Mouse (Mus musculus) heart, adult 2 months (tissue): ENCODE results near the gene Ints4. TPM values are rescaled to one million over a fixed set of nuclear protein-coding genes. Genes with fewer than 3 reads are reported as not detected.
"Not testable (repeated sequence)": the region's sequence is repeated elsewhere in the genome, so short reads cannot be mapped to it uniquely, and the experiment has no call there.

Experiments
- DNase-seq, 2 experiments: peaks; one replicate each; pipeline ENCODE4 v3.0.0; 2021
- H3K27ac ChIP-seq: fragments of 200-600 bp; 2 replicates; pipeline ENCODE4 v1.8.1; 2022
- H3K27me3 ChIP-seq: fragments of 200-500 bp; 2 replicates; pipeline ENCODE4 v1.6.1; 2012; ENCODE audit warnings: mild to moderate bottlenecking, low read length, inconsistent platforms, mixed read lengths; ENCODE audit not compliant: control insufficient read depth, insufficient read depth
- H3K36me3 ChIP-seq: fragments of 200-500 bp; 2 replicates; pipeline ENCODE4 v1.6.1; 2012; ENCODE audit warnings: low read length, inconsistent platforms; ENCODE audit not compliant: control insufficient read depth, insufficient read depth
- H3K4me1 ChIP-seq: fragments of 200-500 bp; 2 replicates; pipeline ENCODE4 v1.6.1; 2011; ENCODE audit warnings: low read length; ENCODE audit not compliant: control insufficient read depth, insufficient read depth
- H3K4me3 ChIP-seq: fragments of 200-600 bp; 2 replicates; pipeline ENCODE4 v1.8.1; 2022
- H3K79me2 ChIP-seq: fragments of 200-500 bp; replicated peaks from 2 replicates; pipeline ENCODE4 v1.6.1; 2012; ENCODE audit warnings: mild to moderate bottlenecking, inconsistent platforms, low read length, moderate library complexity, mixed read lengths; ENCODE audit not compliant: control insufficient read depth, insufficient read depth
- H3K9ac ChIP-seq: fragments of 200-500 bp; 2 replicates; pipeline ENCODE4 v1.6.1; 2012; ENCODE audit warnings: low read depth, mild to moderate bottlenecking, control low read depth, inconsistent platforms, low read length, mixed read lengths
- CTCF ChIP-seq: fragments of 200-600 bp; IDR thresholded peaks from 2 replicates; pipeline ENCODE4 v1.8.1; 2022; ENCODE audit warnings: antibody characterized with exemption, mild to moderate bottlenecking, moderate library complexity
- EP300 ChIP-seq: fragments of 200-500 bp; IDR thresholded peaks from 2 replicates; pipeline ENCODE4 v1.6.1; 2011; ENCODE audit warnings: low read depth, low read length, control low read depth; ENCODE audit not compliant: insufficient read depth
- POLR2A ChIP-seq: fragments of 200-500 bp; IDR thresholded peaks from 2 replicates; pipeline ENCODE4 v1.6.1; 2011; ENCODE audit warnings: mild to moderate bottlenecking, low read depth, low read length, control low read depth; ENCODE audit not compliant: insufficient read depth
- WGBS: fragments of 180-500 bp; shearing (Covaris S2); methylation state at CpG from one replicate; pipeline ENCODE4 v1.1.7; 2018; 5-methylcytosine and 5-hydroxymethylcytosine counted together
- intact Hi-C: fragments of 180-260 bp; cut with DNase I; formaldehyde crosslinking; loops from one replicate; pipeline ENCODE4 v1.15.1; 2025
- long read RNA-seq: library from polyadenylated mRNA; stranded (forward); transcript quantifications from one replicate; pipeline ENCODE4 v2.0.0, GENCODE M21; 2021
- polyA plus RNA-seq: library from polyadenylated mRNA; depleted of rRNA; stranded (reverse); fragments of >200 nt; gene quantifications from 2 replicates; pipeline ENCODE4 v1.2.3, GENCODE M21; 2012; rRNA removed
- total RNA-seq, 2 experiments: library from RNA; stranded (reverse); gene quantifications; 2 replicates each; pipeline ENCODE4 v1.2.3; 2021

Gene Ints4
- total RNA-seq (10 to 100 TPM; 55.8 to 61.5 TPM), polyA plus RNA-seq (65.3 and 88.3 TPM in 2 replicates)
- long read RNA-seq, transcript Ints4-201 (23 exons, 3,240 nt): major isoform, 18 of 41 reads
- long read RNA-seq, partial matches to known transcripts: 7 of 41 reads
- long read RNA-seq, other reads (novel, unspliced or antisense): 16 of 41 reads

DNA sequence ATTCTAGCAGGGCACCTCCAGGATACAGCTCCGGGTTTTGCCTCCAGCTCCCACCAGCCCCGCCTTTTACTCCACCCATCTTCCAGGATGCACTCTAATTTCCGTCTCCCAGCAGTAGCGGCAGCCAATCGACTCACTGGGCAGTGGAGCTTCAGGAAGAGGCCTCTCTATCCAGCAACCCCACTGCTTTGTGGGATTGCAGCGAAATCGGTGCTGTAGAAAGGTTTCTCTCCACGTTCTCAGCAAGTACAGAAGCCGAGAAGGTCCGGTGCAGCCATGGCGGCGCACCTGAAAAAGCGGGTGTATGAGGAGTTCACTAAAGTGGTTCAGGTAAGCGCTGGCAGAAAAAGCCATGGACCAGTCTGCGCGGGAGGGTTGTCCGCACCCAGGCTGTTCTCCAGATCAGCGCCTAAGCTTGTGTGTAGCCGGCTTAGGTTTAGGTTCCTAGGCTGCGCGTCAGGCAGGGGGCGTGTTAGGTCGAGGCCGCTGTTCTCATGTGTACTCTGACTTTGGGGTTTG lies at the start of gene Ints4:
Gene Ints4 (plus strand): TSS at position 136 of the 519 bp plus-strand sequence.
- TF ChIP-seq CTCF: peak; percentile 51
- peak; percentile 69; the same call in 1 of the 2 replicates for TF ChIP-seq EP300
- peak; percentile 82 for TF ChIP-seq POLR2A
- under 1% methylated on average over 24 of the region's 24 CpGs for WGBS
- intact Hi-C loops: loop anchor here (1.0 to 5.0 kb wide), 4 partner anchors 54 to 215 kb away; partner anchors contain the start of genes Aamdc, Alg8, Clns1a and Rsf1

DNA sequence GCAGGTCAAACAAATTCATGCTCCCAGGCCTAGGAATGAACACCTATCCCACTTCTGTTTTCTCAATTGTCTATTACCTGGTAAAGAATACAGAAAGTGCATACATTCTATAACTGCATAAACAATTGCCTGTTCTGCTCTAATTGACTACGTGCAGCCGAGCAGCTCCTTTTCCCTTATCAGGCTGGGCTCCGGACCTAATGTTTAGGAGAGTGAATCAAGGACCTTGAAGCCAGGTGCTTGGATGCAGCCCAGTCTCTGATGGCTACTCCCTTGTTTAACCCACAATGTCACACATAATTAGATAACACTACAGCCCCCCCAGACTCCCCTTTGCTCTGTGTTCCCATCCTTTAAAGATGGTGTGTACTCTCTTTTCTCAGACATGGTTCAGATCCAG lies 47.2 kb upstream of the Ints4 start:
- H3K27me3 ChIP-seq, H3K4me3 ChIP-seq, H3K4me1 ChIP-seq, H3K36me3 ChIP-seq, H3K79me2 ChIP-seq, DNase-seq, H3K27ac ChIP-seq, intact Hi-C loops, H3K9ac ChIP-seq: not testable (repeated sequence)
- WGBS: 61% methylated on average over 3 of the region's 3 CpGs

More for the DNA sequence above, at the start of gene Ints4:
- Histone ChIP-seq H3K27ac (peak within 1 kb of the TSS; percentile 81), H3K79me2 (0 out of 2 replicates have a peak, but pooled peaks cover 1% of the 10 kb centered on the region), H3K9ac (peak within 1 kb of the TSS; percentile 83), H3K36me3 (0 out of 2 replicates have a peak, but pooled peaks cover 2% of the 10 kb centered on the region), H3K4me3 (peak within 1 kb of the TSS; percentile 75), H3K4me1 (peaks cover 5% of the 10 kb centered on the region), H3K27me3 (no peaks in the 10 kb centered on the region)
- DNase-seq: peak; percentile 92 to 95

DNA sequence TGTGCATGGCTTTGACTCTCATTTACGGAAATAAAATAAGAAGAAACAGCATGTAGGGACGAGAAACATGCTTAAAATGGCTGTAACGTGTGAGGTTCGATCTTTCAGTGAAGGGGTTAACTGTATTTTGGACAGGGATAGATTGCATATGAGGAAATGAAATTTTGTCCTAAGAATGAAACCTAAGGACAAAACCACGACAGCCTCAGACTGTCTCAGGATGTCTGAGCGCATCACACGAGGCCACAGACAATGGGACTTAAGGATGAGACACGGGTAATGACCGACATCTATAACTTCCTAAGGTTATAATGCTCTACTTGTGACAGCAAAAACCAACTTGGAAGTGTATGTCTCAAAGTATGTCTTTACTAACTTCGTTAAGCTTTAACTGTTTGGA lies 46.2 kb upstream of the Ints4 start:
- Histone ChIP-seq H3K4me3 (no peak overlapping the region), H3K36me3 (no peaks in the 10 kb centered on the region), H3K9ac (no peak overlapping the region), H3K4me1 (no peaks in the 10 kb centered on the region), H3K27me3 (no peaks in the 10 kb centered on the region), H3K79me2 (no peaks in the 10 kb centered on the region), H3K27ac (no peak overlapping the region)
- 76% methylated on average over 10 of the region's 10 CpGs for WGBS
- intact Hi-C loops: no loop called here
- TF ChIP-seq CTCF (no peak), POLR2A (no peak), EP300 (no peak)
- no peak for DNase-seq

DNA sequence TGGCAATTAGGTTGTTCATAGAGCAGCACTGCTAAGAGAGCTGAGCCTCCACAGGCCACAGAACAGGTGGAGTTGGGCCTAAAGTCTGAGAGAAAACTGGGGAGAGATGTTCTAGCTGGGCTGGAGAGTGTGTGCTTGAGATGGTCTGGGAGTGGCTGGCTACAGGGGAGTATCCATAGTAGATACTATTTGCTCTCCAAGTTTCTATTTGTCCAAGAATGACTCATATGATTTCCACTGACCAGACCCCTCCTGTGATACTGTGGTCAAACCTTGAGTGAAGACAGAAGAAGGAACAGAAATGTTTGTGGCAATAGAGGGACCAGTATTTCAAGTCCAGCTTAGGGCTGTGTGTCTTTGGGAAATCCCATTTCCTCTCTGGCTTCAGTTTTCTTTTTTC lies 41.8 kb upstream of the Ints4 start:
- intact Hi-C loops: no loop called here
- no peak overlapping the region for H3K4me3 ChIP-seq
- H3K27ac ChIP-seq: no peak overlapping the region
- no peaks in the 10 kb centered on the region for H3K27me3 ChIP-seq
- TF ChIP-seq EP300 (no peak), POLR2A (no peak), CTCF (no peak)
- H3K79me2 ChIP-seq: no peaks in the 10 kb centered on the region
- no peaks in the 10 kb centered on the region for H3K36me3 ChIP-seq
- no peaks in the 10 kb centered on the region for H3K4me1 ChIP-seq
- no peak overlapping the region for H3K9ac ChIP-seq
- DNase-seq: no peak

DNA sequence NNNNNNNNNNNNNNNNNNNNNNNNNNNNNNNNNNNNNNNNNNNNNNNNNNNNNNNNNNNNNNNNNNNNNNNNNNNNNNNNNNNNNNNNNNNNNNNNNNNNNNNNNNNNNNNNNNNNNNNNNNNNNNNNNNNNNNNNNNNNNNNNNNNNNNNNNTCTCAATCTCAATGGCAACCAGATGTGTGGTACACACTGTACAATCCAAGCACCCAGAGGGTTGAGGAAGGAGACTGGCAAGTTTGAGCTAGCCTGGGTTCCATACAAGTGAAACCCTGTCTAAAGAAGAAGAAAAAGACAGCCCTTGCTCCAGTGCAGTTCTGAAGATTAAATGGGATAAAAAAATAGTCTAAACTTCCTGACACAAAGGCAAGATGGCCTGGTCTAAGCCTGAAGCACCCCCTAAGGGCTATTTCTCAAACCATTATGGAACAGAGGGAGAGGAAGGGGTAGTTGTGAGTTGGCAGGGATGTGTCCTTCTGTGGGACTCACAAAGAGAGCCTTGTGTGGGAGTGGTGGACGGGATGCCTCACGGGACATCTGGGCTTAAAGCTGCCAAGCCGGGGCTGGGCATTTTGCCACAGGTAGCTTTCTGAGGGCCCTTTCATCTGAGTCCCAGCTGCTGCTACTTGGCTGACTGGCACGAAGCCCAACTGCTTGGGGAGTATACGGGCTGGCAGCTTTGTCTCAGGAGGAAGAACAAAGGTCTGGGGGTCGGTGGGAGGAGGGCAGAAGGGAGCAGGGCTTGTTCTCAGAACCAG lies 34.4 kb upstream of the Ints4 start:
- DNase-seq: peak; percentile 71 to 83
- intact Hi-C loops: no loop called here
- 4% methylated on average over 6 of the region's 6 CpGs for WGBS
- TF ChIP-seq POLR2A: no peak
- TF ChIP-seq EP300: 0 out of 2 replicates have a peak, but pooled peaks have one; percentile 21
- Histone ChIP-seq H3K36me3 (no peaks in the 10 kb centered on the region), H3K27me3 (no peaks in the 10 kb centered on the region), H3K27ac (no peak overlapping the region; the same call in 1 of the 2 replicates), H3K4me3 (no peak overlapping the region), H3K79me2 (no peaks in the 10 kb centered on the region), H3K9ac (no peak overlapping the region), H3K4me1 (peaks cover 2% of the 10 kb centered on the region; the same call in 1 of the 2 replicates)

DNA sequence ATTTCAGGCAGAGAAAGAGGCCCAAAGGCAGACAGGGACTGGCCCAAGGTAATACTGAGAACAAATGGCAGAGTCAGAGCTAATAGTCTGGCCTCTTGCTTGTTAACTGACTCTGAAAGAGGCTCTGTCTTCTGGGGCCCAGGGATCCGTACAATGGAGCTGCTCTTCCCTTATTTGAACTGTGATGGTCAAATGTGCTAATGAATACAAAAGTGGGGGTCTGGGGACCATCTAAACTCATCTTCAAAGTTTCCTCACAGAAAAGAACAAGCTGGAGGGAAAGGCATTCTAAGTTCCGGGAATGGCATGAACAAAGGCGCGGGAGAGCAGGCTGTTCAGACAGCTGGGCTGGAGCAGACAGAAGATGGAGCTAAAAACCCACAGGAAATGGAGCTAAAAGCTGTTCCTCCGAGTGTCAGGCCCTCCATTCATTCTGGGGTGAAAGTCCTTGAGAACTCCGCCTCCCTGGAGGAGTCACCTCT lies 33.7 kb upstream of the Ints4 start:
- Histone ChIP-seq H3K9ac (no peak overlapping the region), H3K27ac (peak overlapping the region; percentile 23; the same call in 1 of the 2 replicates), H3K79me2 (no peaks in the 10 kb centered on the region), H3K27me3 (no peaks in the 10 kb centered on the region), H3K4me1 (peaks cover 2% of the 10 kb centered on the region; the same call in 1 of the 2 replicates), H3K4me3 (no peak overlapping the region), H3K36me3 (no peaks in the 10 kb centered on the region)
- no peak for DNase-seq
- intact Hi-C loops: no loop called here
- 48% methylated on average over 6 of the region's 6 CpGs for WGBS
- TF ChIP-seq EP300 (no peak), CTCF (no peak; the same call in 1 of the 2 replicates), POLR2A (no peak)

DNA sequence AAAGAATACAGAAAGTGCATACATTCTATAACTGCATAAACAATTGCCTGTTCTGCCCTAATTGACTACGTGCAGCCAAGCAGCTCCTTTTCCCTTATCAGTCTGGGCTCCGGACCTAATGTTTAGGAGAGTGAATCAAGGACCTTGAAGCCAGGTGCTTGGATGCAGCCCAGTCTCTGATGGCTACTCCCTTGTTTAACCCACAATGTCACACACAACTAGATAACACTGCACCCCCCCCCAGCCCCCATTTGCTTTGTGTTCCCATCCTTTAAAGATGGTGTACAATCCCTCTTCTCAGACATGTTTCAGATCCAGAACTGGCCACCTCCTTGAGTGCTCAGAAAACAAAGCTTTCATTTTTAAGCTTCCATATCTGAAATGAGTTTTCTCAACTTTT lies 29.7 kb upstream of the Ints4 start, which contains the start of gene Kctd14:
Gene Kctd14 (plus strand): TSS at position 301 of the 400 bp plus-strand sequence.
- WGBS: 49% methylated on average over 2 of the region's 2 CpGs
- H3K36me3 ChIP-seq, H3K79me2 ChIP-seq, DNase-seq, intact Hi-C loops, H3K27me3 ChIP-seq, H3K27ac ChIP-seq, H3K4me3 ChIP-seq, H3K9ac ChIP-seq, H3K4me1 ChIP-seq: not testable (repeated sequence)
